Mouse (Mus musculus): ENCODE results near the gene Nexn. TPM values are rescaled to one million over a fixed set of nuclear protein-coding genes. Genes with fewer than 3 reads are reported as not detected.
"Not testable (repeated sequence)": the region's sequence is repeated elsewhere in the genome, so short reads cannot be mapped to it uniquely, and the experiment has no call there.

The Nexn gene
- polyA plus RNA-seq, 1 experiment from 2014 or later: 23.5 TPM

DNA sequence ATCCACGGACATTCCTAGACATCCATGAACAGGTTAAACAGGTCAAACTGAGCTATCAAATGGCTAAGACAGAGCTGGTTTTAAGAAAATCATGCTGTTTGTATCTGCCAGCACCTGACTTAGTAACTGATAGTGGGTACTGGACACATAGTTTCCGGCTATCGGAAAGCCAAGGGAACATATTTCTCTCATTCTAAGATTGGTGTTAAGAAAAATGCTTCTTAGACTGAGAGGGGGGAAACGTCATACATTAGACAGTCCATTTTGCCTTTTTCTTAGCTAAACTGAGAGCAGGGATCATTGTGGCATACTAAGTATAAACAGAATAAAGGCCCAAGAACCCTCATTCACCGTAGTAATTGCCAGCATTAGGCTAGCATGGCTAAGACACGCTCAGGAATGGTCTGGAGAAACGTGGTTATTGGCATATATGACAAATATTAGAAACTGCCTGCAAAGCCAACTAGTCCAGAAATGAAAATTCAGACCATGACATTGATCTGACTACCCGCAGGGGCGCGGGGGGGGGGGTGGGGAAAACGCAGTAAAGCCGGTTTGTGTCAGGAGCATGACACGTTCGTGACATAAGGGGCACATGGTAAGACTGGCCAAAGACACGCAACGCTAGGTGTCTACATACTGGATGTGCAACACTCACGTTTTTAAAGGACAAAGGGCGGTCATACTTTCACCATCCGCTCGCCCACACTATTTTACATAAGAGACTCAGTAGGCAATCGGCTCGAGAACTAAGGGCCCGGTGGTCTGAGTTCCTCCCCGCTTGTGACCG, 56.8 kb downstream of the Nexn start:
- 4% methylated on average over 25 of the region's 25 CpGs for WGBS
- peak overlapping the region; percentile 93 for H3K4me3 ChIP-seq (replicated peaks)
- H3K36me3 ChIP-seq: peaks cover 5% of the 10 kb centered on the region; the same call in 1 of the 2 replicates
- no peaks in the 10 kb centered on the region for H3K27me3 ChIP-seq
- peak; percentile 5; the same call in 1 of the 2 replicates for ATAC-seq (ENCODE audit: insufficient number of reproducible peaks, low FRiP score, low TSS enrichment, low read depth)
- peak overlapping the region; percentile 100 for H3K27ac ChIP-seq (replicated peaks)
- peaks cover 28% of the 10 kb centered on the region for H3K4me1 ChIP-seq
- H3K9me3 ChIP-seq (replicated peaks): no peaks in the 10 kb centered on the region
- H3K9ac ChIP-seq: peak overlapping the region; percentile 98
- H3K4me2 ChIP-seq (replicated peaks): peak overlapping the region; percentile 65

DNA sequence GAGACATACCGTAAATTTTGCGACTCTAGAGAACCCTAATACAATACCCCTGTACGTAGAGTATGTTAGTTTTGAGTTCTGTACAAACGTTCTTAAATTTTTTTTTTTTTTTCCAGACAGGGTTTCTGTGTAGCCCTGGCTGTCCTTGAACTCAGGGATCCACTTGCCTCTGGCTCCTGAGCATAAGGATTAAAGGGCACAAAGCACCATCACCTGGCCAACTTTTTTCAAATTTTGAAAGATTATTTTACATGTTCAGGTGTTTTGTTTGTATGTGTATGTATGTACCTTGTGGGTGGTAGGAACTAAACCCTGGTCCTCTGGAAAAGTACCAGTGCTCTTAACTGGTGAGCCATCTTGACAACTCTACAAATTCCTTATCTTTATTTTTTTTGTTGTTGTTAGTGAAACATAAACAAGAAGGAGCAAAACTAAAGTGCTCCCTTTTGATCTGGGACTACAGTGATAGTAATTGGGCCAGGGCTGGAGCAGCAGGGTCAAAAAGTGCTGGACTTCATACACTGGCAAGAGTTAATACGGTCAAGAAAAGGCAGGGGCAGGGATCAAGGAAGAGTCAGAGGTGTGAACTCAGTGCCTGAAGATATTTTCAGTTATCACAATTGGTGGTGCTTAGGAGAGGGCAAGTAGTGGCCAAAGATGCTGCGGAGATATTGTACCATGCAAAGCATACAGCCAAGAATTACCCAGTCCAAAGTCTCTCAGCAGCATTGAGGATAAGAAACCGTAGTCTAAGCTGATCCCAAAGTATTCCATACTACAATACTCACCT, 57.9 kb downstream of the Nexn start:
- 91% methylated on average over 7 of the region's 7 CpGs for WGBS
- peaks cover 26% of the 10 kb centered on the region for H3K4me1 ChIP-seq
- H3K27me3 ChIP-seq: no peaks in the 10 kb centered on the region
- H3K36me3 ChIP-seq: peaks cover 5% of the 10 kb centered on the region; the same call in 1 of the 2 replicates
- ATAC-seq (ENCODE audit: insufficient number of reproducible peaks, low FRiP score, low TSS enrichment, low read depth): no peak
- H3K4me2 ChIP-seq (replicated peaks): no peak overlapping the region
- no peak overlapping the region for H3K27ac ChIP-seq (replicated peaks)
- no peak overlapping the region for H3K4me3 ChIP-seq (replicated peaks)
- no peak overlapping the region for H3K9ac ChIP-seq
- no peaks in the 10 kb centered on the region for H3K9me3 ChIP-seq (replicated peaks)

DNA sequence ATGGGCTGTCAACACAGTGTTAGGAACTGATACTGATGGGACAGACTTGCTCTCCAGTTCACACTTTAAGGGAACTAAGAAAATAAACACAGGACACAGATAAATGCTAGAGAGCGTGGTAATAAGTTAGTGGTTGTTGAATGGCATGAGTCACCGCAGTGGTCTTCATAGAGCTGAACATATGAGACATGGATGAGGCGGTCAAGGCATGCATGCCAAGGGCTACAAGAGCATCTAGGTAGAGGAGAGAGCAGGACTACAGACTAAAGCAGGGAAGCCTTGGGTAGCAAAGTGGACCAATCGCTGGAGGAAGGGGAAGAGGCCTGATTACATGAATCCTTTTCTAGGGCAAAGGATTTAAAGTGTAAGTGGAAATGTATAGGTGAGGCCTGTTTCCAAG, 59.0 kb downstream of the Nexn start:
- no peak for ATAC-seq (ENCODE audit: insufficient number of reproducible peaks, low FRiP score, low TSS enrichment, low read depth)
- Histone ChIP-seq H3K9ac (no peak overlapping the region), H3K4me2 (replicated peaks) (no peak overlapping the region), H3K9me3 (replicated peaks) (no peaks in the 10 kb centered on the region), H3K27me3 (no peaks in the 10 kb centered on the region), H3K27ac (replicated peaks) (no peak overlapping the region), H3K36me3 (peaks cover 5% of the 10 kb centered on the region; the same call in 1 of the 2 replicates), H3K4me3 (replicated peaks) (no peak overlapping the region), H3K4me1 (peaks cover 15% of the 10 kb centered on the region)
- 98% methylated on average over 4 of the region's 4 CpGs for WGBS

DNA sequence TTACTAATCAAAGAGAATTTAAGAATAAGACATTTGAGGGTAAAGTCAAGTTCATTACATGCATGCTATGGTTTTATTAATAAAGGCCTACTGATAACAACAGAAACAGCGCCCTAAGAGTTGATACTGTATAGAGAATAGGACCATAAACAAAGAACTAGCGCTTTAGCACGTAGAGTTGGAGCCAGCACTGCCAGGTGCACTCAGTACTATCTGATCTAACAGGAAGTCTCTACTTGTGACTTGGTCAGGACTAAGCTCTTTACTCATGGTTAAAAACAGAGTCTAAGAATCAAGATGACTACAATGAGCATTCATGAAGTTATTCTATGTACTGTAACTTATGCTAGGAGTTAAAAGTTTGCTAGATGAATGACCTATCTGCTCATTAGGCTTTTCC, 61.6 kb downstream of the Nexn start:
- H3K4me1 ChIP-seq: peaks cover 8% of the 10 kb centered on the region
- no peak for ATAC-seq (ENCODE audit: insufficient number of reproducible peaks, low FRiP score, low TSS enrichment, low read depth)
- WGBS: 78% methylated on average over 3 of the region's 3 CpGs
- H3K9me3 ChIP-seq (replicated peaks): no peaks in the 10 kb centered on the region
- H3K27me3 ChIP-seq: no peaks in the 10 kb centered on the region
- H3K4me3 ChIP-seq (replicated peaks): no peak overlapping the region
- H3K27ac ChIP-seq (replicated peaks): no peak overlapping the region
- H3K36me3 ChIP-seq: peaks cover 5% of the 10 kb centered on the region; the same call in 1 of the 2 replicates
- no peak overlapping the region for H3K9ac ChIP-seq
- H3K4me2 ChIP-seq (replicated peaks): no peak overlapping the region

DNA sequence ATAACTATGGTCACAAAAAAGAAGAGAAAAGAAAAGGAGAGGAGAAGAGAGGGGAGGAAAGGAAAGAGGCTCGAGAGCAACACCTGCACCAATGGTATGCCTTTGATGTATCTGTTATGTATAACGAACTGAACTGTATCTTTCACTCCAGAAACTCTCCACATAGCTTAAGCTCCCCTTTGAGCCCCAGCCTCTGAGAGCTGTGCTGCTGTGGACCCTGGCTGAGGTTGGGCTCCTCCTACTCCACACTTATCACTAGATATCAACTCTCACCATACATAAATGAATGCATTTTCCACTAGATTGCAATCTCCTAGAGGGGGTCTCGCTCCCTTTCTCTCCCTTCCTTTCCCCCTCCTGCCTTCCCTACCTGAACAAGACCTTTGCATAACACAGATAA, 62.2 kb downstream of the Nexn start:
- Histone ChIP-seq H3K9me3 (replicated peaks) (no peaks in the 10 kb centered on the region), H3K4me3 (replicated peaks) (no peak overlapping the region), H3K4me2 (replicated peaks) (no peak overlapping the region), H3K27me3 (no peaks in the 10 kb centered on the region), H3K36me3 (peaks cover 5% of the 10 kb centered on the region; the same call in 1 of the 2 replicates), H3K4me1 (peaks cover 5% of the 10 kb centered on the region), H3K9ac (no peak overlapping the region), H3K27ac (replicated peaks) (no peak overlapping the region)
- ATAC-seq (ENCODE audit: insufficient number of reproducible peaks, low FRiP score, low TSS enrichment, low read depth): no peak
- WGBS: 46% methylated on average over 3 of the region's 3 CpGs

DNA sequence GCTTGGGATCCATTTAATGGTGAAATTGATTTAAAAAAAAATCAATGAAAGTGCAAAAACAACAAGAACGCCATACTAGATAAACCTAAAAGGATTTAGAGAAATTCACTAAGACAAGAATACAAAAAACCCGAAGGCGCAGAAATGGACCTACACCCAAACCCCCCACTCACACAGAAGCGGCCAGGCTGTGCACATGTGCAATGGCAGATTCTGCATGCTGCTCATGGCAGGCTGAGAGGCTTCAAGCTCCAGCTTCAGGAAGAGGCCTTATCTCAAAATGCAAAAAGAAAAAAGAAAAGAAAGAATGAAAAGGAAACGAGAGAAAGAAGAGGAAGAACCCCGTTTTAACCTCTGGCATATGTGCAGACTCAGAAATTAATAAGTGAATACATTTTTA, 62.7 kb downstream of the Nexn start:
- Histone ChIP-seq H3K4me3 (replicated peaks) (no peak overlapping the region), H3K4me2 (replicated peaks) (no peak overlapping the region), H3K4me1 (peaks cover under 1% of the 10 kb centered on the region), H3K36me3 (peaks cover 5% of the 10 kb centered on the region; the same call in 1 of the 2 replicates), H3K27me3 (no peaks in the 10 kb centered on the region), H3K27ac (replicated peaks) (no peak overlapping the region), H3K9ac (no peak overlapping the region), H3K9me3 (replicated peaks) (no peaks in the 10 kb centered on the region)
- no peak for ATAC-seq (ENCODE audit: insufficient number of reproducible peaks, low FRiP score, low TSS enrichment, low read depth)
- WGBS: 88% methylated on average over 6 of the region's 6 CpGs

DNA sequence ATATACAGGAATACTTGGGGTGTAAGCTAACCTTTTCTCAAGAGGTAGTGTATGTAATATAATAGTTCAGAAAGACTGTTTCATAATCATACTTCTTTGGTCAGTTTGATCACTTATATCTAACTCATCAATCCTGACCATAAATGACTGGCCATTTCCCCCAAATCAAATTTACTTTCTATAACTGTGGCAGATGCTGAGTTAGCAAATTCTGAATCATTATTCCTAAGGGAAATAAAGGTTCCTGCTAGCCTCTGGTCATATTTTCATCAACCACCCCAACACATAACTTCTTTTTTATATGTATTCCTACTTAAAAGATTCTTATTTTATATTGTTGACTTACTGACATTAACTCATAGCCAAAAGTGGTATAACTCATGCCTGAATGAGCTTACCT, 63.2 kb downstream of the Nexn start:
- Histone ChIP-seq H3K36me3 (peaks cover 5% of the 10 kb centered on the region; the same call in 1 of the 2 replicates), H3K27ac (replicated peaks) (no peak overlapping the region), H3K9me3 (replicated peaks) (no peaks in the 10 kb centered on the region), H3K4me2 (replicated peaks) (no peak overlapping the region), H3K27me3 (no peaks in the 10 kb centered on the region), H3K4me1 (no peaks in the 10 kb centered on the region), H3K4me3 (replicated peaks) (no peak overlapping the region), H3K9ac (no peak overlapping the region)
- ATAC-seq (ENCODE audit: insufficient number of reproducible peaks, low FRiP score, low TSS enrichment, low read depth): no peak

DNA sequence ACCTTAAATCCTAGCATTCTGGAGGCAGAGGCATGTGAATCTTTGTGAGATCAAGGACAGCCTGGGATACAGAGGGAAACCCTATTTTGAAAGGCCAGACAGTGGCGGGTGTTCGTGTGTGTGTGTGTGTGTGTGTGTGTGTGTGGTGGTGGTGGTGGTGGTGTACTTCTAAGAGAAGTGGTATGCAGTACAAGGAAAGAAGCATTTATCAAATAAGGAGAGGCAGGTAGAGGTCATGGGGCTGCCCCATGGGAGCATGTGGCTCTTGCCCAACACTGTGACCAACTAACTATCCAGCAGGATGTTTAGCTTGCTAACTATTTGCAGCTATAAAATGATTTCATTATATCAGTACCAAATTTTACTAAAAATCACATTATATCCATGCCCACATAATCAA, 64.5 kb downstream of the Nexn start:
- H3K4me3 ChIP-seq (replicated peaks): no peak overlapping the region
- ATAC-seq (ENCODE audit: insufficient number of reproducible peaks, low FRiP score, low TSS enrichment, low read depth): no peak
- H3K36me3 ChIP-seq: no peaks in the 10 kb centered on the region
- H3K9me3 ChIP-seq (replicated peaks): no peaks in the 10 kb centered on the region
- no peaks in the 10 kb centered on the region for H3K27me3 ChIP-seq
- H3K9ac ChIP-seq: no peak overlapping the region
- H3K4me2 ChIP-seq (replicated peaks): no peak overlapping the region
- WGBS: 77% methylated on average over 2 of the region's 2 CpGs
- no peak overlapping the region for H3K27ac ChIP-seq (replicated peaks)
- H3K4me1 ChIP-seq: no peaks in the 10 kb centered on the region

DNA sequence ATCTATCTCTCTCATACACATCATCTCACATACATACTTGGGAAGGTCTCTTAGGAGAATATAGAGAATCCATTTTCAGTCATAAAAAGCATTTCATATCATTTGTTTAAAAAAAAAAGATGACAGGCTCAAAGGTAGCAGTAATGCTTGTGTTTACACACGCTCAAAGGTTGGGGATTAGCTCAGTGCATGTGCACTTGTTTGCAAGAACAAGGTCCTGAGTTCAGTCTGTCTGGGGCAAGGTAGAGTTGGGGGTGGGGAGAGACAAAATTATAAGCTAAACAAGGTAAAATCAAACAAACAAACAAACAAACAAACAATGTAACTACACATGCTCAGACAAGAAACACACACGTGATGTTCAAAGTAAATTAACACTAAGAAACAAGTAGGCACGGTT, 65.0 kb downstream of the Nexn start:
- no peak overlapping the region for H3K9ac ChIP-seq
- H3K9me3 ChIP-seq (replicated peaks): no peaks in the 10 kb centered on the region
- H3K4me3 ChIP-seq (replicated peaks): no peak overlapping the region
- 86% methylated on average over 3 of the region's 3 CpGs for WGBS
- no peaks in the 10 kb centered on the region for H3K4me1 ChIP-seq
- no peaks in the 10 kb centered on the region for H3K36me3 ChIP-seq
- no peaks in the 10 kb centered on the region for H3K27me3 ChIP-seq
- no peak overlapping the region for H3K4me2 ChIP-seq (replicated peaks)
- no peak for ATAC-seq (ENCODE audit: insufficient number of reproducible peaks, low FRiP score, low TSS enrichment, low read depth)
- no peak overlapping the region for H3K27ac ChIP-seq (replicated peaks)

DNA sequence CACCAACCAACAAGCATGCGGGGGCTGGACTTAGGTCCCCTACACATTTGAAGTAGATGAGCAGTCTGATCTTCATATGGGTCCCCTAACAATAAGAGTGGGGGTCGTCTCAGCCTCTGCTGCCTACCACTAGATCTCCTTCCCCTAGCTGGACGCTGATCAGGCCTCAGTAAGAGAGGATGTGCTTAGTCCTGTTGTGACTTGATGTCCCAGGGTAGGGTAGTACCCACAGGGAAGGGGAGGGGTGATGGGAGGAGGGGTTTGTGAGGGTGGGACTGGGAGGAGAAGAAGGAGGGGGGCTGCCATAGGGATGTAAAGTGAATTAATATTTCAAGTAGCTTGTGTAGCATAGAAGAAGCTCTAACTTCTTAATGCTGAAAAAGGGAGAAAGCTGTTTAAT, 67.0 kb downstream of the Nexn start:
- 55% methylated on average over 3 of the region's 3 CpGs for WGBS
- Histone ChIP-seq H3K4me3 (replicated peaks) (no peak overlapping the region), H3K9ac (no peak overlapping the region), H3K4me2 (replicated peaks) (no peak overlapping the region), H3K36me3 (no peaks in the 10 kb centered on the region), H3K27ac (replicated peaks) (no peak overlapping the region), H3K27me3 (no peaks in the 10 kb centered on the region), H3K4me1 (no peaks in the 10 kb centered on the region), H3K9me3 (replicated peaks) (no peaks in the 10 kb centered on the region)
- ATAC-seq (ENCODE audit: insufficient number of reproducible peaks, low FRiP score, low TSS enrichment, low read depth): no peak

DNA sequence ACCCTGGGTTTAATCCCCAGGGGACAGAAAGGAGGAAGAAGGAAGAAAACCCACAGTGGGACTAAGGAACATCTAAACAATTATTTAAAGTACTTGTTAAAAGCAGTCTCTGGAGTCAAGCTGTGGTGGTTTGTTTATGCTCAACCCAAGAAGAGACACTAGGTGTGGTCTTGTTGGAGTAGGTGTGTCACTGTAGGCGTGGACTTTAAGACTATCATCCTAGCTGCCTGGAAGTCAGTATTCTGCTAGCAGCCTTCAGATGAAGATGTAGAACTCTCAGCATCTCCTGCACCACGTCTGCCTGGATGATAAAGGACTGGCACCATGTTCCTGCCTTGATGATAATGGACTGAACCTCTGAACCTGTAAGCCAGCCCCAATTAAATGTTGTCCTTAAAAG, 68.9 kb downstream of the Nexn start:
- H3K27me3 ChIP-seq; H3K27ac ChIP-seq (replicated peaks); H3K4me1 ChIP-seq; ATAC-seq (ENCODE audit: insufficient number of reproducible peaks, low FRiP score, low TSS enrichment, low read depth); H3K4me3 ChIP-seq (replicated peaks); H3K9ac ChIP-seq; H3K9me3 ChIP-seq (replicated peaks); H3K4me2 ChIP-seq (replicated peaks); H3K36me3 ChIP-seq: not testable (repeated sequence)
- WGBS: 45% methylated on average over 2 of the region's 2 CpGs
